Mouse (Mus musculus): Measurements from ENCODE around the gene Tnfrsf1b. TPM values are rescaled to one million over a fixed set of nuclear protein-coding genes. Genes with fewer than 3 reads are reported as not detected.

Tnfrsf1b gene
- polyA plus RNA-seq, 1 experiment from 2014 or later = 2.9 TPM

DNA sequence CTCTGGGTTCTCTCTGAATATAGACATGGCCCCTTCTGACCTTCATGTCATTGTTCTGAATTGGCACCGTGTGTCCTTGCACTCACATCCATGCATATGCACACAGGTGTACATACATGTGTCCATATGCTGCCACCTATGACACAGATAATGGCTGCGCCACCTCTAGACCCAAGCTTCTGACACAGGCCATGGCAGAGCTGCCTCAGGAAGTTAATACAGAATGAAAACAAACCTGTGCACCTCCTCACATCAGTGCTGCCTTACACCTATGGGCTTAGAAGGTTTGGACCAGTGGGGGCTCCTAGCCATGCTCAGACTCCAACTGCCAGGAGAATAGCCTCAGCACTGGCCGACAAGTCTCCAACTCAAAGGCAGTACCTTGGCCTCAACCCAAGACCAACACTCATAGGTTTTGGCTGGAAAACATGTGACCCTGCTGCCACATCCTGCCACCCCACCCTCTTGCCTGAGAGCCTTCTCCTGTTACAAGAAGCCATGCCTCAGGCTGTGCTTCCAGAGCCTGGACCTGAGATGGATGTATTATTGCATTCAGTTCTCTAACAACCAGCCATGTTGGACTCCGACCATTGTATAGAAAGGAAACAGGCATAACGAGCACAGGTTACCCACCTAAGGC lies 17.0 kb downstream of the Tnfrsf1b start:
- Histone ChIP-seq H3K4me3 (ENCODE audit: low read depth, low read length) (no peak overlapping the region), H3K27me3 (replicated peaks; ENCODE audit: control insufficient read depth, insufficient read depth, low read length) (no peaks in the 10 kb centered on the region), H3K36me3 (ENCODE audit: control insufficient read depth, insufficient read depth) (no peaks in the 10 kb centered on the region), H3K4me2 (replicated peaks; ENCODE audit: low read depth) (no peak overlapping the region), H3K9ac (ENCODE audit: low read depth, low read length) (no peak overlapping the region), H3K4me1 (replicated peaks; ENCODE audit: control insufficient read depth, insufficient read depth, low read length) (no peaks in the 10 kb centered on the region), H3K27ac (ENCODE audit: low read depth, low read length) (no peak overlapping the region), H3K9me3 (ENCODE audit: control insufficient read depth) (no peaks in the 10 kb centered on the region)
- TF ChIP-seq CTCF (IDR thresholded peaks at IDR 0.05; ENCODE audit: low read depth) = no peak
- WGBS = 88% methylated on average over 5 of the region's 5 CpGs
- no peak for ATAC-seq

DNA sequence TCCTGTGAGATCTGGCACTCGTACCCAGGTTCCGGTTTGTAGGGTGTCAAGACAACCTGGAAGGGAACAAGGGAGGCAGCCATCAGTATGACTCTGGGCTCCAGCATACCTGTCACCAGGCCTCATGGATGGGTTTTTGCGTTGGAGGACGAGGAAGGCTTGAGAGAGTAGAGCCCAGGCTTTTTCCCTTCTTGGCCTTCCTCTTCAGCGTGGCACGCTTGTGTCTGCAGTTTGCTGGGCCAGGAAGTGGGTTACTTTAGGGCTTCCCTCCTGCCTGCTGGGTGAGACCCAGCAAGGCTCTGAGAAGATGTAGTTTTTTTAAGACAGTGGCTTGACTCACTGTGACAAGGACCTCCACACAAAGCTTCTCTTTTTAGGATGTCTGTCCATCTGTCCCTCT lies 17.6 kb downstream of the Tnfrsf1b start:
- WGBS = 86% methylated on average over 6 of the region's 6 CpGs
- no peaks in the 10 kb centered on the region for H3K4me1 ChIP-seq (replicated peaks; ENCODE audit: control insufficient read depth, insufficient read depth, low read length)
- no peak overlapping the region for H3K4me3 ChIP-seq (ENCODE audit: low read depth, low read length)
- no peaks in the 10 kb centered on the region for H3K36me3 ChIP-seq (ENCODE audit: control insufficient read depth, insufficient read depth)
- no peak for ATAC-seq
- H3K27me3 ChIP-seq (replicated peaks; ENCODE audit: control insufficient read depth, insufficient read depth, low read length) = no peaks in the 10 kb centered on the region
- H3K27ac ChIP-seq (ENCODE audit: low read depth, low read length) = no peak overlapping the region
- no peak overlapping the region for H3K4me2 ChIP-seq (replicated peaks; ENCODE audit: low read depth)
- H3K9ac ChIP-seq (ENCODE audit: low read depth, low read length) = no peak overlapping the region
- no peaks in the 10 kb centered on the region for H3K9me3 ChIP-seq (ENCODE audit: control insufficient read depth)
- TF ChIP-seq CTCF (IDR thresholded peaks at IDR 0.05; ENCODE audit: low read depth) = no peak

DNA sequence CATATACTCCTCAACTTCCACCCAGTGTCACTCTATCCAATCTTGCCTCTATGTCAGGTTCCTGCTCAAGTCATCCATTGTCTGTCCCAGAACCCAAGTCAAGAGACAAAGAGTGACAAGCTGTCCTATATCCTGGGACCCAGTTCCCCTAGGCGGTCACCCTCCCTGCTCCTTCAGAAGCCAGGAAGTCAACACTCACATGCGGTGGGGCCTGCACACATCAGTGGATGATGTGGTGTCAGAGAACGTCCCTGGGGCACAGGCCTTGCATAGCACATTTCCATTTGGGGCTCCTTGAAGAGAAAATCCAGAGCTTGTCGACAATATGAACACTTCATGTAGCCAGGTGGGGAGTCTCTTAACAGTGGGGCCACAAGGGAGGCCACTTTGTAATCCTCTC lies 22.1 kb downstream of the Tnfrsf1b start:
- Histone ChIP-seq H3K9me3 (ENCODE audit: control insufficient read depth) (no peaks in the 10 kb centered on the region), H3K36me3 (ENCODE audit: control insufficient read depth, insufficient read depth) (peaks cover 11% of the 10 kb centered on the region; the same call in 1 of the 2 replicates), H3K4me3 (ENCODE audit: low read depth, low read length) (no peak overlapping the region), H3K4me2 (replicated peaks; ENCODE audit: low read depth) (no peak overlapping the region), H3K4me1 (replicated peaks; ENCODE audit: control insufficient read depth, insufficient read depth, low read length) (no peaks in the 10 kb centered on the region), H3K27ac (ENCODE audit: low read depth, low read length) (no peak overlapping the region), H3K27me3 (replicated peaks; ENCODE audit: control insufficient read depth, insufficient read depth, low read length) (no peaks in the 10 kb centered on the region), H3K9ac (ENCODE audit: low read depth, low read length) (no peak overlapping the region)
- no peak for ATAC-seq
- WGBS = 87% methylated on average over 4 of the region's 4 CpGs
- TF ChIP-seq CTCF (IDR thresholded peaks at IDR 0.05; ENCODE audit: low read depth) = no peak

DNA sequence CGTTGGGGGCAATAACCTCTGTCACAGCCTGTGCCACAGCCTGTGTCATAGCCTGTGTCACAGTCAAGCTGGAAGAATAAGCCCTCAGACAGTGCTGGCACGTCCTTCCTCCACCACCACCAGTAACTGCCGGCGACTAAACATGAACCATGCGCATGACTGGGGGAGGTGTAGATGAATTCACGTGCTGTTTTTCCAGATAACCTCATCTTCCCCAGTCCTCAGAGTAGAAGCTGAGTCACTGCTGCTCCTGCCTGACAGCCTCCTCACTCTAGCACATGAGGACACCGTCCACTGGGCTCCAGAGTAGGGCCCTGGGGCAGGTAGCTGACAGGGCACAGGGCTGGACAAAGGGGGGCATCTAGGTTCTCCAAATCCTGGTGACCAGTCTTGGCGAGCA lies 24.6 kb downstream of the Tnfrsf1b start:
- H3K4me1 ChIP-seq (replicated peaks; ENCODE audit: control insufficient read depth, insufficient read depth, low read length) = no peaks in the 10 kb centered on the region
- H3K36me3 ChIP-seq (ENCODE audit: control insufficient read depth, insufficient read depth) = peaks cover 16% of the 10 kb centered on the region; the same call in 1 of the 2 replicates
- no peak for TF ChIP-seq CTCF (IDR thresholded peaks at IDR 0.05; ENCODE audit: low read depth)
- H3K27ac ChIP-seq (ENCODE audit: low read depth, low read length) = no peak overlapping the region
- H3K27me3 ChIP-seq (replicated peaks; ENCODE audit: control insufficient read depth, insufficient read depth, low read length) = no peaks in the 10 kb centered on the region
- no peaks in the 10 kb centered on the region for H3K9me3 ChIP-seq (ENCODE audit: control insufficient read depth)
- H3K4me3 ChIP-seq (ENCODE audit: low read depth, low read length) = no peak overlapping the region
- WGBS = 74% methylated on average over 8 of the region's 8 CpGs
- ATAC-seq = no peak; the same call in 1 of the 2 replicates
- H3K4me2 ChIP-seq (replicated peaks; ENCODE audit: low read depth) = no peak overlapping the region
- H3K9ac ChIP-seq (ENCODE audit: low read depth, low read length) = no peak overlapping the region

DNA sequence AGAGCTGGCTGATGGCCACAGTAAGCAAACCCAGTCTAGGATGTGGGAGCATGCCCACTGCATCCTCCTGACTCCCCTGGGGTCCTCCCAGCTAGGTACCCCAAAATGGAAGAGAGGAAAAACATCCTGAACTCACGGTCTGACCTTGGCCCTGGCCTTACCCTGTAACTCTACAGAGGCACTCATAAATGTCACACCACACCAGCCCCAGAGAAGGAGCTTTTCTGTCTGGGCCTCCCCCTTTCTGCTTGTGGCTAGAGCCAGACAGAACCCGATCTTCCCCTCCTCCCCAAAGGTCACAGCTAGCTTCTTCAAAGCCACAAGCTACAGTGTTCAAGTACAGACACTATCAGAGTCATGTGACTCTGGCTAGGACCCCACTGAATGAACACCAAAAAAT lies 25.3 kb downstream of the Tnfrsf1b start:
- H3K9me3 ChIP-seq (ENCODE audit: control insufficient read depth) = no peaks in the 10 kb centered on the region
- no peak for ATAC-seq
- no peaks in the 10 kb centered on the region for H3K4me1 ChIP-seq (replicated peaks; ENCODE audit: control insufficient read depth, insufficient read depth, low read length)
- no peak for TF ChIP-seq CTCF (IDR thresholded peaks at IDR 0.05; ENCODE audit: low read depth)
- no peaks in the 10 kb centered on the region for H3K27me3 ChIP-seq (replicated peaks; ENCODE audit: control insufficient read depth, insufficient read depth, low read length)
- H3K27ac ChIP-seq (ENCODE audit: low read depth, low read length) = no peak overlapping the region
- 79% methylated on average over 2 of the region's 2 CpGs for WGBS
- no peak overlapping the region for H3K4me3 ChIP-seq (ENCODE audit: low read depth, low read length)
- no peak overlapping the region for H3K4me2 ChIP-seq (replicated peaks; ENCODE audit: low read depth)
- H3K36me3 ChIP-seq (ENCODE audit: control insufficient read depth, insufficient read depth) = peaks cover 16% of the 10 kb centered on the region; the same call in 1 of the 2 replicates
- H3K9ac ChIP-seq (ENCODE audit: low read depth, low read length) = no peak overlapping the region

DNA sequence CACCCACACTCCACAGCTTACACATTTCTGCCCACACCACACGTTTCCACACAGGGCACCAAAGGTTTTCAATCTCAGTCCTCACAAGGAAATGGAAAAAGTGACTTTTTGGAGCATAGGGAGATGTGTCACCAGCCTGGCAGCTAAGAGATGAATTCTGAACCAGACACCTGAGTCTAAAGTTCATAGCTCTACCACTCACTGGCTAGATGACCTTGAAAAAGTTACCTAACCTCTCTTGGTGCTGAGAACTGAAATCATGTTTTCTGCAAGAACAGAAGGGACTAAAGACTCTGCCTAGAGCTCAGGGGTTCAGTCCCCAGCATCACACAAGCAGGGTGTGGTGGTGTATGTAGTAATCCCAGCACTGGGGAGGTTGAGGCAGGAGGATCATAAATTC lies 26.7 kb downstream of the Tnfrsf1b start:
- H3K4me2 ChIP-seq (replicated peaks; ENCODE audit: low read depth) = no peak overlapping the region
- H3K27me3 ChIP-seq (replicated peaks; ENCODE audit: control insufficient read depth, insufficient read depth, low read length) = no peaks in the 10 kb centered on the region
- WGBS = 91% methylated on average over 1 of the region's 1 CpGs
- no peak for TF ChIP-seq CTCF (IDR thresholded peaks at IDR 0.05; ENCODE audit: low read depth)
- peaks cover 20% of the 10 kb centered on the region; the same call in 1 of the 2 replicates for H3K36me3 ChIP-seq (ENCODE audit: control insufficient read depth, insufficient read depth)
- no peak overlapping the region for H3K4me3 ChIP-seq (ENCODE audit: low read depth, low read length)
- no peak overlapping the region for H3K9ac ChIP-seq (ENCODE audit: low read depth, low read length)
- no peaks in the 10 kb centered on the region for H3K4me1 ChIP-seq (replicated peaks; ENCODE audit: control insufficient read depth, insufficient read depth, low read length)
- H3K27ac ChIP-seq (ENCODE audit: low read depth, low read length) = no peak overlapping the region
- no peak for ATAC-seq
- H3K9me3 ChIP-seq (ENCODE audit: control insufficient read depth) = no peaks in the 10 kb centered on the region

Measured in intestine, postnatal 0 days (tissue).